Mouse (Mus musculus): Measurements from ENCODE around the gene Nanos3. TPM values are rescaled to one million over a fixed set of nuclear protein-coding genes. Genes with fewer than 3 reads are reported as not detected.

Nanos3 gene
- polyA plus RNA-seq, 1 experiment: 5.3 TPM

GRCm38 (mm10) chr8:84200652-84201544, 15.9 kb upstream of the Nanos3 start:
- TF ChIP-seq CTCF (IDR thresholded peaks at IDR 0.05; ENCODE audit: borderline replicate concordance, extremely low read depth, insufficient read depth, insufficient read length): no peak
- peak; percentile 37; the same call in 1 of the 2 replicates for TF ChIP-seq POLR2A (IDR thresholded peaks at IDR 0.05; ENCODE audit: borderline replicate concordance, extremely low read depth, insufficient read depth, insufficient read length, poor library complexity, severe bottlenecking)
- peak; percentile 66 for DNase-seq (ENCODE audit: low read depth)

DNA sequence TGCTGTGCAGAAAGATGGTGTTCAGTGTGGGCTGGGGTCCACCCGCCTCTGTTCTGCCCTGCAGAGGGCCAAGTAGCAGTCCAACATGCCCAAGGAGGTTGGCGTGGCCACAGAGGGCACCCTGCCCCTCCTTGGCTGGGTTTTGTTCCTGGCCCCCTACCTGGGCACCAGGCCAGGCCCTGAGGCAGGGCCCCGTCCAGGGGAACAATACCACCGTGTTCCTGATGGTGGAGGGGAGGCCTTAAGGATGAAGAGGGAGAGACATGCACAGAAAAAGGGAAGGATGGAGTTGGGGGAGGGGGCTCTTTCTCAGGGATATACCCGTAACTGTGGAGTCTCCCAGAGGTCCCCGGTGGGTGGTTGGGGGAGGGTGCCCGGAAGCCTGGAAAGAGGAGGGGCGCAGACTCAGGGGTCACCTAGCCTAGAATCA, 15.1 kb upstream of the Nanos3 start:
- peak; percentile 86 for DNase-seq (ENCODE audit: low read depth)
- no peak for TF ChIP-seq POLR2A (IDR thresholded peaks at IDR 0.05; ENCODE audit: borderline replicate concordance, extremely low read depth, insufficient read depth, insufficient read length, poor library complexity, severe bottlenecking)

DNA sequence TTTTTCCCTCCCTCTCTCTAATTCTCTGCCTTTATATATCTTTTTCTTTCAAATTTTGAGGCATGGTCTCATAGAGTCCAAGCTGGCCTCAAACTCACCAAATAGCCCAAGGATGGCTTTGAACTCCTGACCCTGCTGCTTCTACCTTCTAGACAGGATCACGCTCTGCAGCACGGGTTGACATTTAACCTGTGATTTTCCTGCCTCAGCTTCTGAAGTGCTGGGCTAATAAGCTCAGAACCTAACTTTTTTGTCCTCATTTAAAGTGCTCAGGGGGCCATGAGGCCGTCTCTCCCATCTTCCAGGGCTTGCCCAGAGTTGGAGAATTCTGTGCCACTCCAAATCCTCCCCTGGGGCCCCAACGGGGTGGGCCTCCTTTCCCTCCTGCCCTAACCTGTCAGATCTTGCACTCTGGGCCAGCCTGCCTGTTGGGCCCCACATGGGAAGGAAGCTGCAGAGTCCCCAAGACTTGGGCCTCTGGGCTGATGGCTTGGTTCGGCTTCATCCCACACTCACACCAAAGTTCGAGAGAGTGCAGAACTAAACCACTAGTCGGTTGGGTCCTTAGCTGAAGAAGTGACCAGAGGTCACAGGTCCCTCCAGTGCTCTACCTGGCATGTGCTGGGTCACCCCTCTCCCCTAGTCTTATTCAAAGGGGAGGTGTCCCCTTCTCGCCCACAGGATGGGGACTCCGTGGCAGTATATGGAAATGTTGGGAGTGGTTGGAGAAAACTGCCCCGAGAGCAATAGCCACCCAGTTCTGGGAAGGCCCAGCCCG, 14.5 kb upstream of the Nanos3 start:
- no peak for DNase-seq (ENCODE audit: low read depth)
- TF ChIP-seq POLR2A (IDR thresholded peaks at IDR 0.05; ENCODE audit: borderline replicate concordance, extremely low read depth, insufficient read depth, insufficient read length, poor library complexity, severe bottlenecking) (no peak), CTCF (IDR thresholded peaks at IDR 0.05; ENCODE audit: borderline replicate concordance, extremely low read depth, insufficient read depth, insufficient read length) (no peak)

DNA sequence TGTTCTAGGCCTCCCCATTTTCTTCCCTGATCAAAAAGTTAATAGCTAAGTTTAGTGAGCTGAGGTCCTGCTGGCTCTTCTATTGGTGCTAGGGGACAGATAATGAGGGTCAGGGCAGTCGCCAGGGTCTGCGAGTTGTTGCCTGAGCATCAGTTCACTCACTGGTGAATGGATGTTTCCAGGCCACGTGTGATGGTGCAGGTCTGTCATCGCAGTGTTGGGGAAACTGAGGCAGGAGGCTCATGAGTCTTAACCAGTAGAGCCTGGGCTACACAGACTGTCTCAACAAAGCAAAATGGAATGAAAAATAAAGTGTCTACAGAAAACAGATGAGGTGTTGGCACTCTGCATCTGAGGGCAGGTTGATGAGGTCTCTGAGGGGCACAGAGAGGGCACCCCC, 13.9 kb upstream of the Nanos3 start:
- TF ChIP-seq CTCF (IDR thresholded peaks at IDR 0.05; ENCODE audit: borderline replicate concordance, extremely low read depth, insufficient read depth, insufficient read length) (no peak), POLR2A (IDR thresholded peaks at IDR 0.05; ENCODE audit: borderline replicate concordance, extremely low read depth, insufficient read depth, insufficient read length, poor library complexity, severe bottlenecking) (no peak)
- no peak for DNase-seq (ENCODE audit: low read depth)

DNA sequence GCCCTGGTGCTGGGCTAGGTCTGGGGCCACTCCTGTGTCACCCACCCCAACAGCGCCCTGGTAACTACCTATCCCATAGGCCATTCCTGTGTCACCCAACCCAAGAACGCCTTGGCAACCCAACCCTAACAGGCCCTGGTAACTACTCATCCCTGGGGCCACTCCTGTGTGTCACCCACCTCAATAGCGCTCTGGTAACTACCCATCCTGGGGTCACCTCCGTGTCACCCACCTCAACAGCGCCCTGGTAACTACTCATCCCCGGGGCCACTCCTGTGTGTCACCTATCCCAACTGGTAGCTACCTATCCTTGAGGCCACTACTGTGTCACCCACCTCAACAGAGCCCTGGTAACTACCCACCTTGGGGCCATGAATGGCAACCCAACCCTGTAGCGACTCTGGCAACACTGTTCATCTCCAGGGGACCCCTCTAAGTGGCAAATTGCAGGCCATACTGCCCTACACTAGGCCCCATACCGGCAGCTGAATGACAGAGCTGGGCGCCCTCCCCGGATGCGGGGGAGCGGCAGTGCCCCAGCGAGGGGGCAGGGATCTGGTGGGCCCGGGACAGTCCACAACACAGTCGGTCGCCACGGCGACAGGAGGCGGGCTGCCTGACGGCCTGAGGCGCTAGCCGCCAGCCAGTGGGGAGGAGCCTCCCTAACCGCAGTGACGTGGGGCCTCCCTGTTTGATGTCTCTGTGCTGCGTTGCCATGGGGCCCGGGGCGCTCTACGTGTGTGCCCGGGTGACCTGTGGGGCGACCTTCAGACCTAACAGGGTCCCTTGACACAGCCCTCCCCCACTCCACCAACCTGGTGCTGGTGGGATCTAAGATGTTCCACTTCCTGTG, 13.1 kb upstream of the Nanos3 start:
- peak; percentile 94 for DNase-seq (ENCODE audit: low read depth)
- no peak for TF ChIP-seq CTCF (IDR thresholded peaks at IDR 0.05; ENCODE audit: borderline replicate concordance, extremely low read depth, insufficient read depth, insufficient read length)
- TF ChIP-seq POLR2A (IDR thresholded peaks at IDR 0.05; ENCODE audit: borderline replicate concordance, extremely low read depth, insufficient read depth, insufficient read length, poor library complexity, severe bottlenecking): no peak

DNA sequence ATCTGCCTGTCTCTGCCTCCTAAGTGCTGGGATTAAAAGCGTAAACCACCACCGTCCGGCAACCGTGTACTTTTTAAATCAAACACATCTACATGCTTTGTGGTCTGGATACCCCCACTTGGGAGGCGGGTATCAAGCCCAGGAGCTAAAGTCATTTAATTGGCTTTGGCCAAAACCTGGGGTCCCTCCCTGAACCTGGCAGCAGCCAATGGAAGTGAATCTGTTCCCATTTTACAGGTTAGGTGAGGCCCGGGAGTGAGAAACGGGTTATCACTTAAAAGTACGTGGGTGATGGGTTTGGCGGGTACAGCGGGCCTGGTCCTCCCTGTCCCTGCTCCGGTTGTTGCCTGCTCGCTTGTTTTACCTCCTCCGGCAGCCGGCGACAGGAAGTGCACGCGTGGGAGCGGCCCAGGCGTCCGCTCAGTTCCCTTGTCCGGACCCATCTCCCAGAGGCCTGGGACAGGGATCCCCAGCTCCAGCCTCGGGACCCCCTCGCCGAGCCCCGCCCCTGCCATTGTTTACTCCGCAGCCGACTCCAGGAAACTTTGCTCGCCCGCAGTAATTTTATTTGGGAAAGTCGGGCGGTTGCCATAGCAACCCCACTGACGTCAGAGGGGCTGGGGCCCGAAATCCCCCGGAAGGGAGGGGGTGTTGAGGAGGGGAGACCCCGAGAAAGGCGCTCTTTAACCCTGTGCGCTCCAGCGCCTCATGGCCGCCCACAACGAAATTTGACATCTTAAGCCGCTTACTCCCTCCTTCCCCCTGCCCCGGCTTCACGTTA, 12.3 kb upstream of the Nanos3 start:
- TF ChIP-seq POLR2A (IDR thresholded peaks at IDR 0.05; ENCODE audit: borderline replicate concordance, extremely low read depth, insufficient read depth, insufficient read length, poor library complexity, severe bottlenecking) (no peak), CTCF (IDR thresholded peaks at IDR 0.05; ENCODE audit: borderline replicate concordance, extremely low read depth, insufficient read depth, insufficient read length) (no peak)
- peak; percentile 96 for DNase-seq (ENCODE audit: low read depth)

GRCm38 (mm10) chr8:84194224-84194743, 9.3 kb upstream of the Nanos3 start:
- TF ChIP-seq CTCF (IDR thresholded peaks at IDR 0.05; ENCODE audit: borderline replicate concordance, extremely low read depth, insufficient read depth, insufficient read length): no peak
- no peak for TF ChIP-seq POLR2A (IDR thresholded peaks at IDR 0.05; ENCODE audit: borderline replicate concordance, extremely low read depth, insufficient read depth, insufficient read length, poor library complexity, severe bottlenecking)
- no peak for DNase-seq (ENCODE audit: low read depth)

DNA sequence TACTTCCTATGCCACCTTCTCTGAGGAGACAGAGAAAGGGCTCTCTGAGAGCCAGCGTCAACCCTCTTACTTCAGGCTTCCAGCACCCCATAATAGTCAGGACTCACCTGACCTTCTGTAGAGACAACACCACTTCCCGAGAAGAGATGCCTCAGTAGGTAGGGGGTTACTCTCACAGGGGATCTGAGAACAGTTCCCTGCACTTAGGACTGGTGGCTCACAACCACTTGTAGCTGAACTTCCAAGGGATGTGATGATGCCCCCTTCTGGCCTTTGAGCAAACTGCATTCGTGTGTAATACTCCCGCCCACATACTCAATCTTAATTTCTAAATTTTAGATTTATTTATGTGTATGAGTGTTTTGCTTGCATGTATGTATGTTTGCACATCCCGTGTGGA, 8.5 kb upstream of the Nanos3 start:
- TF ChIP-seq POLR2A (IDR thresholded peaks at IDR 0.05; ENCODE audit: borderline replicate concordance, extremely low read depth, insufficient read depth, insufficient read length, poor library complexity, severe bottlenecking) (no peak), CTCF (IDR thresholded peaks at IDR 0.05; ENCODE audit: borderline replicate concordance, extremely low read depth, insufficient read depth, insufficient read length) (peak; percentile 19; the same call in 1 of the 2 replicates)
- no peak for DNase-seq (ENCODE audit: low read depth)

DNA sequence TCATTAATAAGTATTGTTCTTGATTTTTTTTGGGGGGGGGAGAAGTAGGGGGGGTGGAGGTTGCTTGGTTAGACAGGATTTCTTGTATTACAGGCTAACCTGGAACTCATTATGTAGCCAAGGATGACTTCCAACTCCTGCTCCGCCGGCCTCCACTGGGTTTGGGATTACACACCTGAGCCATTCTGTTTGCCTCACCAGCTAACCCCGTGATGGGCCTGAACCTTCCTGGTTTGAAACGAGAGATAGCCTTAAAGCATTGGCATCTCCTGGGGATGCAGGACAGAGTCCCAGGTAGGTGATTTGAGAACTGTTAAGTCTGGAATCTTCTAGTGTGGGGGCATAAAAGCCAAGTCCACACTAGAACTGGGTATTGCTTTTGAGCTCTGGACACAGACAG, 8.1 kb upstream of the Nanos3 start:
- TF ChIP-seq CTCF (IDR thresholded peaks at IDR 0.05; ENCODE audit: borderline replicate concordance, extremely low read depth, insufficient read depth, insufficient read length) (no peak), POLR2A (IDR thresholded peaks at IDR 0.05; ENCODE audit: borderline replicate concordance, extremely low read depth, insufficient read depth, insufficient read length, poor library complexity, severe bottlenecking) (no peak)
- no peak for DNase-seq (ENCODE audit: low read depth)

GRCm38 (mm10) chr8:84192555-84192954, 7.5 kb upstream of the Nanos3 start:
- TF ChIP-seq CTCF (IDR thresholded peaks at IDR 0.05; ENCODE audit: borderline replicate concordance, extremely low read depth, insufficient read depth, insufficient read length) (no peak), POLR2A (IDR thresholded peaks at IDR 0.05; ENCODE audit: borderline replicate concordance, extremely low read depth, insufficient read depth, insufficient read length, poor library complexity, severe bottlenecking) (no peak)
- peak; percentile 80 for DNase-seq (ENCODE audit: low read depth)
